Mouse (Mus musculus) megakaryocyte, embryonic 14.5 days (primary cell): ENCODE data around the gene Pla2g16.

Source experiments
- FLI1 ChIP-seq: IDR thresholded peaks from 2 replicates; pipeline ENCODE4 v1.6.1; 2012; ENCODE audit warnings: low read length, inconsistent platforms, mixed read lengths
- GATA1 ChIP-seq: IDR thresholded peaks from 3 replicates; pipeline ENCODE4 v1.6.1; 2012; ENCODE audit warnings: mixed read lengths, low read length, inconsistent platforms, borderline replicate concordance

GRCm38 (mm10) chr19:7554881-7555280 is 2.4 kb upstream of the Pla2g16 start:
- TF ChIP-seq GATA1: no peak
- no peak for TF ChIP-seq FLI1
